Mouse (Mus musculus): ENCODE data around the gene Gtpbp4.

DNA sequence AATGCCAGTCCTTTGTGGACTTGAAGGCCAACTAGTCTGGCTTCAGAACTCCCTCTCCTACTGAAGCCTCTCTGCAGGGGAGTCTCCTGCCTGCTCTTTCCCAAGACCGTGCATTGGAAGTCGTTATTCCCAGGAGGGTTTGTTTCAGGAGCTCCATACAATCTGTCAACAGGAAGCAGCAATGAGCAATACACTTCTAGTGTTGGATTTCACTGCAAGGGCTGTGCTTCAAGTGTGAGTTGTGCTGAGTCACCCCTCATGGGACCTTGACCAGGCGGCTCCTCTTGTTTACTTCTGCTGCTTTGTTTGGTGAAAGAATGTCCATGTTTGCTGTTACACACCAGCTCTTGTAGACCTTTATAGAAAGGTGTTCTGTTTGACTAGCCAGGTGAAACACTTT is 18.5 kb upstream of the Gtpbp4 start:
- TF ChIP-seq CTCF (IDR thresholded peaks at IDR 0.05; ENCODE audit: control insufficient read depth, insufficient read depth, insufficient replicate concordance, low read depth, low read length), result no peak
- TF ChIP-seq POLR2A (IDR thresholded peaks at IDR 0.05; ENCODE audit: control insufficient read depth, low read depth, low read length), result no peak
